Mouse (Mus musculus): ENCODE measurements around the gene Dysf. TPM values are rescaled to one million over a fixed set of nuclear protein-coding genes. Genes with fewer than 3 reads are reported as not detected.

The Dysf gene
- polyA plus RNA-seq, 1 experiment from 2014 or later = 13.5 TPM

- Histone ChIP-seq H3K27ac (ENCODE audit: low read depth) (no peak overlapping the region), H3K9ac (no peak overlapping the region), H3K4me2 (no peak overlapping the region), H3K4me1 (ENCODE audit: insufficient read depth) (no peaks in the 10 kb centered on the region), H3K36me3 (ENCODE audit: insufficient read depth) (no peaks in the 10 kb centered on the region), H3K4me3 (ENCODE audit: low read depth, low read length) (no peak overlapping the region), H3K9me3 (ENCODE audit: low read depth, low read length) (no peaks in the 10 kb centered on the region), H3K27me3 (ENCODE audit: insufficient read depth, low read length) (no peaks in the 10 kb centered on the region)
- ATAC-seq (ENCODE audit: insufficient read depth) (no peak), DNase-seq (no peak)
- TF ChIP-seq CTCF (IDR thresholded peaks at IDR 0.05; ENCODE audit: low read depth) = no peak
- WGBS = 59% methylated on average over 7 of the region's 7 CpGs
These were observed 203.1 kb downstream of the Dysf start for GRCm38 (mm10) chr6:84211473-84211872.

GRCm38 (mm10) chr6:84213101-84213500 is 204.7 kb downstream of the Dysf start:
- Histone ChIP-seq H3K27me3 (ENCODE audit: insufficient read depth, low read length) (no peaks in the 10 kb centered on the region), H3K9me3 (ENCODE audit: low read depth, low read length) (no peaks in the 10 kb centered on the region), H3K9ac (no peak overlapping the region), H3K27ac (ENCODE audit: low read depth) (no peak overlapping the region), H3K4me1 (ENCODE audit: insufficient read depth) (no peaks in the 10 kb centered on the region), H3K4me2 (no peak overlapping the region), H3K36me3 (ENCODE audit: insufficient read depth) (no peaks in the 10 kb centered on the region), H3K4me3 (ENCODE audit: low read depth, low read length) (no peak overlapping the region)
- no peak for DNase-seq
- ATAC-seq (ENCODE audit: insufficient read depth) = no peak
- TF ChIP-seq CTCF (IDR thresholded peaks at IDR 0.05; ENCODE audit: low read depth) = no peak
- WGBS = 41% methylated on average over 3 of the region's 3 CpGs

- Histone ChIP-seq H3K36me3 (ENCODE audit: insufficient read depth) (no peaks in the 10 kb centered on the region), H3K4me3 (ENCODE audit: low read depth, low read length) (no peak overlapping the region), H3K9ac (no peak overlapping the region), H3K4me2 (no peak overlapping the region), H3K4me1 (ENCODE audit: insufficient read depth) (no peaks in the 10 kb centered on the region), H3K27me3 (ENCODE audit: insufficient read depth, low read length) (no peaks in the 10 kb centered on the region), H3K27ac (ENCODE audit: low read depth) (no peak overlapping the region), H3K9me3 (ENCODE audit: low read depth, low read length) (no peaks in the 10 kb centered on the region)
- ATAC-seq (ENCODE audit: insufficient read depth) = no peak
- DNase-seq = no peak
- 67% methylated on average over 1 of the region's 1 CpGs for WGBS
- TF ChIP-seq CTCF (IDR thresholded peaks at IDR 0.05; ENCODE audit: low read depth) = no peak
These were observed 209.0 kb downstream of the Dysf start for GRCm38 (mm10) chr6:84217216-84217933.

- no peak overlapping the region for H3K27ac ChIP-seq (ENCODE audit: low read depth)
- DNase-seq = no peak
- no peaks in the 10 kb centered on the region for H3K27me3 ChIP-seq (ENCODE audit: insufficient read depth, low read length)
- TF ChIP-seq CTCF (IDR thresholded peaks at IDR 0.05; ENCODE audit: low read depth) = no peak
- no peaks in the 10 kb centered on the region for H3K36me3 ChIP-seq (ENCODE audit: insufficient read depth)
- no peak for ATAC-seq (ENCODE audit: insufficient read depth)
- 74% methylated on average over 11 of the region's 11 CpGs for WGBS
- no peak overlapping the region for H3K4me3 ChIP-seq (ENCODE audit: low read depth, low read length)
- no peak overlapping the region for H3K4me2 ChIP-seq
- no peaks in the 10 kb centered on the region for H3K9me3 ChIP-seq (ENCODE audit: low read depth, low read length)
- H3K4me1 ChIP-seq (ENCODE audit: insufficient read depth) = no peaks in the 10 kb centered on the region
- no peak overlapping the region for H3K9ac ChIP-seq
These were observed 210.7 kb downstream of the Dysf start for GRCm38 (mm10) chr6:84219119-84219518.

GRCm38 (mm10) chr6:84224861-84225260 is 216.5 kb downstream of the Dysf start:
- Histone ChIP-seq H3K9me3 (ENCODE audit: low read depth, low read length) (no peaks in the 10 kb centered on the region), H3K4me3 (ENCODE audit: low read depth, low read length) (no peak overlapping the region), H3K36me3 (ENCODE audit: insufficient read depth) (no peaks in the 10 kb centered on the region), H3K27me3 (ENCODE audit: insufficient read depth, low read length) (no peaks in the 10 kb centered on the region), H3K27ac (ENCODE audit: low read depth) (no peak overlapping the region), H3K9ac (no peak overlapping the region), H3K4me1 (ENCODE audit: insufficient read depth) (no peaks in the 10 kb centered on the region), H3K4me2 (no peak overlapping the region)
- WGBS = 17% methylated on average over 4 of the region's 4 CpGs
- ATAC-seq (ENCODE audit: insufficient read depth) = no peak
- no peak for DNase-seq
- no peak for TF ChIP-seq CTCF (IDR thresholded peaks at IDR 0.05; ENCODE audit: low read depth)

- Histone ChIP-seq H3K9me3 (ENCODE audit: low read depth, low read length) (no peaks in the 10 kb centered on the region), H3K36me3 (ENCODE audit: insufficient read depth) (no peaks in the 10 kb centered on the region), H3K4me3 (ENCODE audit: low read depth, low read length) (no peak overlapping the region), H3K27ac (ENCODE audit: low read depth) (no peak overlapping the region), H3K9ac (no peak overlapping the region), H3K27me3 (ENCODE audit: insufficient read depth, low read length) (no peaks in the 10 kb centered on the region), H3K4me1 (ENCODE audit: insufficient read depth) (no peaks in the 10 kb centered on the region), H3K4me2 (no peak overlapping the region)
- ATAC-seq (ENCODE audit: insufficient read depth) = no peak; the same call in 1 of the 2 replicates
- 58% methylated on average over 6 of the region's 6 CpGs for WGBS
- DNase-seq = no peak
- TF ChIP-seq CTCF (IDR thresholded peaks at IDR 0.05; ENCODE audit: low read depth) = no peak
These were observed 217.2 kb downstream of the Dysf start for GRCm38 (mm10) chr6:84225587-84225986.

GRCm38 (mm10) chr6:84228196-84228595 is 219.8 kb downstream of the Dysf start:
- TF ChIP-seq CTCF (IDR thresholded peaks at IDR 0.05; ENCODE audit: low read depth) = no peak

More at GRCm38 (mm10) chr6:84228196-84228595, 219.8 kb downstream of the Dysf start:
- 73% methylated on average over 4 of the region's 4 CpGs for WGBS
- Histone ChIP-seq H3K27me3 (ENCODE audit: insufficient read depth, low read length) (no peaks in the 10 kb centered on the region), H3K4me1 (ENCODE audit: insufficient read depth) (0 out of 2 replicates have a peak, but pooled peaks cover 3% of the 10 kb centered on the region), H3K4me3 (ENCODE audit: low read depth, low read length) (no peak overlapping the region), H3K36me3 (ENCODE audit: insufficient read depth) (no peaks in the 10 kb centered on the region), H3K4me2 (no peak overlapping the region), H3K27ac (ENCODE audit: low read depth) (no peak overlapping the region), H3K9me3 (ENCODE audit: low read depth, low read length) (no peaks in the 10 kb centered on the region), H3K9ac (no peak overlapping the region)
- no peak for DNase-seq
- ATAC-seq (ENCODE audit: insufficient read depth) = no peak
